Mouse (Mus musculus): ENCODE measurements at regions not wholly inside any gene's neighbourhood (a gene's known extent, or its start where the extent isn't known, plus 50 kb on each side); places are given as distances from the start of the nearest gene placed in this dataset.

GRCm38 (mm10) chr17:61866154-61866553, 1015.0 kb downstream of the Efna5 start:
- TF ChIP-seq POLR2A (IDR thresholded peaks at IDR 0.05; ENCODE audit: borderline replicate concordance, extremely low read depth, insufficient read depth, insufficient read length, poor library complexity, severe bottlenecking) (no peak), CTCF (IDR thresholded peaks at IDR 0.05; ENCODE audit: borderline replicate concordance, extremely low read depth, insufficient read depth, insufficient read length) (no peak)

All from brain, embryonic 14.5 days (tissue).